Comparison of ENCODE assay signal across 16 mouse cellular contexts in the genomic region with DNA sequence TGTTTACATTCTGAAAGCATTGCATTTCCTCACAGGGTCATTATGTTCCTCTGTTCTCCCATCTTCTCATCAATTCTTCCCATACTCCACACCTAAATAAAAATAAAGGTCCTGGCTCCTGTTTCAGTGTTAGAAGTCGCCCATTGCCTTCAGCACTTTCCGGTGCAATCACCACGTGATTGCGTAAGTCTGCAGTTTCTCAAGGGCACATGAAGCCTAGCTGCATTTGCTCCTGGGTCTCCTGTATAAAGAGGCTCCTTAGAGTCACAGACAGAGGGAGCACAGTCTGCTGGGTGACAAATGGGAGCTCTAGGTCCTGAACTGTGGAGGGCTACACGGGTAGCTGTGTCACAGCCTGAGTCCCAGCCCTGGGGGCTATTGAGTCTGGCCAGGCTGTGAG. TPM values are rescaled to one million over a fixed set of nuclear protein-coding genes. Genes with fewer than 3 reads are reported as not detected.
A peak's percentile ranks its signal among the peaks of the same experiment; 100 is the strongest.
DNase-seq lines count a peak whose midpoint lies in the region; ATAC-seq and TF ChIP-seq lines count a peak whose summit lies in the region.
"Had no signal": no experiment of that assay in that cellular context is flagged by ENCODE, and none has a peak within 500 bp of the region (broad histone marks: within the 10 kb centered on the region; RNA-seq: fewer than 3 reads in every experiment).

No protein-coding gene starts in this region.

- H3K4me3 ChIP-seq in embryonic facial prominence, embryonic 14.5 days (ENCODE audit: low read depth, low read length) = no peak overlapping the region
- H3K4me3 ChIP-seq in embryonic facial prominence, embryonic 10.5 days = no peak overlapping the region
- H3K4me3 ChIP-seq in lung, postnatal 0 days (ENCODE audit: low read depth, low read length) = no peak overlapping the region
- H3K4me3 ChIP-seq in neural tube, embryonic 15.5 days (replicated peaks) = no peak overlapping the region
- H3K4me3 ChIP-seq: embryonic facial prominence, embryonic 15.5 days; forebrain, embryonic 15.5 days; heart, embryonic 10.5 days had no signal

- DNase-seq in embryonic facial prominence, embryonic 14.5 days (ENCODE audit: low spot score) = no peak
- DNase-seq in embryonic facial prominence, embryonic 10.5 days (ENCODE audit: low spot score) = no peak
- peak; percentile 32 for DNase-seq in lung, postnatal 0 days (ENCODE audit: low spot score)
- DNase-seq in lung, postnatal 4 days = no peak
- DNase-seq in lung, postnatal 25 days (ENCODE audit: low spot score) = no peak
- DNase-seq: cerebellum, postnatal 25 days; gastrocnemius, postnatal 14 days; heart, postnatal 4 days; kidney, adult 18-20 months; lung, postnatal 36 days had no signal

- H3K9ac ChIP-seq in embryonic facial prominence, embryonic 14.5 days (ENCODE audit: low read depth, low read length) = no peak overlapping the region
- H3K9ac ChIP-seq in lung, postnatal 0 days (replicated peaks; ENCODE audit: low read depth) = no peak overlapping the region
- H3K9ac ChIP-seq in neural tube, embryonic 15.5 days (replicated peaks) = no peak overlapping the region
- H3K9ac ChIP-seq: embryonic facial prominence, embryonic 15.5 days; forebrain, embryonic 15.5 days had no signal

- peaks cover 53% of the 10 kb centered on the region for H3K36me3 ChIP-seq in embryonic facial prominence, embryonic 14.5 days (ENCODE audit: control insufficient read depth, insufficient read depth, low read length)
- peaks cover 79% of the 10 kb centered on the region for H3K36me3 ChIP-seq in embryonic facial prominence, embryonic 10.5 days (replicated peaks)
- peaks cover 10% of the 10 kb centered on the region; the same call in 1 of the 2 replicates for H3K36me3 ChIP-seq in lung, postnatal 0 days (ENCODE audit: insufficient read depth, low read length)
- peaks cover 13% of the 10 kb centered on the region for H3K36me3 ChIP-seq in neural tube, embryonic 15.5 days

- ATAC-seq in embryonic facial prominence, embryonic 14.5 days (ENCODE audit: low read depth) = peak; percentile 50; the same call in 1 of the 2 replicates
- no peak for ATAC-seq in lung, postnatal 0 days
- peak; percentile 57 for ATAC-seq in common myeloid progenitor, adult 5-6 weeks (replicated peaks; ENCODE audit: low read depth, poor library complexity, severe bottlenecking)
- peak; percentile 30; the same call in 1 of the 2 replicates for ATAC-seq in neural tube, embryonic 15.5 days (ENCODE audit: low FRiP score)
- ATAC-seq: forebrain, embryonic 15.5 days had no signal

- 59% methylated on average over 5 of the region's 5 CpGs for WGBS in embryonic facial prominence, embryonic 14.5 days
- 67% methylated on average over 5 of the region's 5 CpGs for WGBS in embryonic facial prominence, embryonic 10.5 days
- WGBS in lung, postnatal 0 days = 45% methylated on average over 5 of the region's 5 CpGs
- WGBS in neural tube, embryonic 15.5 days = 68% methylated on average over 5 of the region's 5 CpGs

- no peak for TF ChIP-seq CTCF in lung, postnatal 0 days (IDR thresholded peaks at IDR 0.05)

- H3K4me2 ChIP-seq in embryonic facial prominence, embryonic 14.5 days (ENCODE audit: low read depth, low read length) = no peak overlapping the region
- H3K4me2 ChIP-seq in lung, postnatal 0 days (replicated peaks; ENCODE audit: low read depth, low read length) = no peak overlapping the region
- no peak overlapping the region for H3K4me2 ChIP-seq in neural tube, embryonic 15.5 days
- H3K4me2 ChIP-seq: embryonic facial prominence, embryonic 15.5 days; forebrain, embryonic 15.5 days had no signal

- H3K4me1 ChIP-seq in embryonic facial prominence, embryonic 14.5 days (ENCODE audit: control insufficient read depth, insufficient read depth, low read length) = no peaks in the 10 kb centered on the region
- H3K4me1 ChIP-seq in embryonic facial prominence, embryonic 10.5 days = peaks cover 6% of the 10 kb centered on the region; the same call in 1 of the 2 replicates
- peaks cover 3% of the 10 kb centered on the region; the same call in 1 of the 2 replicates for H3K4me1 ChIP-seq in lung, postnatal 0 days (ENCODE audit: insufficient read depth, low read depth, low read length)
- H3K4me1 ChIP-seq in neural tube, embryonic 15.5 days = 0 out of 2 replicates have a peak, but pooled peaks cover 6% of the 10 kb centered on the region
- H3K4me1 ChIP-seq: embryonic facial prominence, embryonic 15.5 days; forebrain, embryonic 15.5 days had no signal

- no peak for TF ChIP-seq EP300 in lung, postnatal 0 days (IDR thresholded peaks at IDR 0.05)

- H3K27ac ChIP-seq in embryonic facial prominence, embryonic 14.5 days (replicated peaks; ENCODE audit: low read depth, low read length) = no peak overlapping the region
- H3K27ac ChIP-seq in embryonic facial prominence, embryonic 10.5 days (replicated peaks) = no peak overlapping the region
- no peak overlapping the region for H3K27ac ChIP-seq in lung, postnatal 0 days (ENCODE audit: low read length)
- no peak overlapping the region for H3K27ac ChIP-seq in neural tube, embryonic 15.5 days (replicated peaks)
- H3K27ac ChIP-seq: embryonic facial prominence, embryonic 15.5 days; forebrain, embryonic 15.5 days; heart, embryonic 10.5 days; stomach, postnatal 0 days had no signal

- H3K27me3 ChIP-seq in embryonic facial prominence, embryonic 14.5 days (replicated peaks; ENCODE audit: control insufficient read depth, insufficient read depth, low read length) = no peaks in the 10 kb centered on the region
- H3K27me3 ChIP-seq in embryonic facial prominence, embryonic 10.5 days (replicated peaks; ENCODE audit: low read depth, poor library complexity, severe bottlenecking) = no peaks in the 10 kb centered on the region
- H3K27me3 ChIP-seq in lung, postnatal 0 days (replicated peaks; ENCODE audit: insufficient read depth, low read length) = no peaks in the 10 kb centered on the region
- no peaks in the 10 kb centered on the region for H3K27me3 ChIP-seq in neural tube, embryonic 15.5 days (replicated peaks)
- H3K27me3 ChIP-seq: embryonic facial prominence, embryonic 15.5 days; forebrain, embryonic 15.5 days had no signal

- H3K9me3 ChIP-seq in embryonic facial prominence, embryonic 14.5 days (ENCODE audit: control insufficient read depth, low read length) = no peaks in the 10 kb centered on the region
- no peaks in the 10 kb centered on the region for H3K9me3 ChIP-seq in embryonic facial prominence, embryonic 10.5 days
- H3K9me3 ChIP-seq in lung, postnatal 0 days (ENCODE audit: low read length) = no peaks in the 10 kb centered on the region
- no peaks in the 10 kb centered on the region for H3K9me3 ChIP-seq in neural tube, embryonic 15.5 days (replicated peaks)
- H3K9me3 ChIP-seq: embryonic facial prominence, embryonic 15.5 days; forebrain, embryonic 15.5 days; heart, embryonic 10.5 days had no signal

RNA-seq across cellular contexts. Expression of a gene that starts 24.1 kb away (rescaled TPM):
- 17.3 and 20.1 TPM in 2 replicates for polyA plus RNA-seq in embryonic facial prominence, embryonic 14.5 days (2014; fragmentation: Nextera tagmentation; extraction: Ambion mirVana)
- polyA plus RNA-seq in embryonic facial prominence, embryonic 10.5 days (2016; fragmentation: Nextera tagmentation; extraction: Ambion mirVana) = 24.0 and 24.2 TPM in 2 replicates
- polyA plus RNA-seq in lung, postnatal 0 days (2015; fragmentation: Nextera tagmentation; extraction: Ambion mirVana) = 13.9 and 17.7 TPM in 2 replicates
- total RNA-seq in common myeloid progenitor, adult 5-6 weeks (2017) = 6.3 and 8.3 TPM in 2 replicates
- polyA plus RNA-seq in neural tube, embryonic 15.5 days (2015; fragmentation: Nextera tagmentation; extraction: Ambion mirVana) = 22.0 and 22.1 TPM in 2 replicates
